Mouse (Mus musculus) hindbrain, embryonic 15.5 days (tissue): Measurements from ENCODE around the gene Pgd. TPM values are rescaled to one million over a fixed set of nuclear protein-coding genes. Genes with fewer than 3 reads are reported as not detected.
"Not testable (repeated sequence)": the region's sequence is repeated elsewhere in the genome, so short reads cannot be mapped to it uniquely, and the experiment has no call there.

Experiments used
- ATAC-seq: fragments of 200-750 bp; cut with Nextera tagmentation; 2 replicates; pipeline ENCODE4 v1.8.0; 2017; ENCODE audit warnings: low read depth, moderate number of reproducible peaks, moderate TSS enrichment; ENCODE audit not compliant: low FRiP score
- H3K27ac ChIP-seq: fragments of 300-500 bp; sonication (generic); replicated peaks from 2 replicates; pipeline ENCODE4 v1.5.1; 2015; ENCODE audit warnings: mild to moderate bottlenecking, inconsistent platforms
- H3K27me3 ChIP-seq: fragments of 300-500 bp; sonication (generic); 2 replicates; pipeline ENCODE4 v1.6.1; 2015; ENCODE audit warnings: control low read depth, inconsistent platforms
- H3K36me3 ChIP-seq: fragments of 300-500 bp; sonication (generic); 2 replicates; pipeline ENCODE4 v1.6.1; 2015; ENCODE audit warnings: control low read depth, inconsistent platforms
- H3K4me1 ChIP-seq: fragments of 300-500 bp; sonication (generic); replicated peaks from 2 replicates; pipeline ENCODE4 v1.6.1; 2015; ENCODE audit warnings: control low read depth, inconsistent platforms
- H3K4me2 ChIP-seq: fragments of 300-500 bp; sonication (generic); 2 replicates; pipeline ENCODE4 v1.6.1; 2015; ENCODE audit warnings: moderate library complexity, mild to moderate bottlenecking, inconsistent platforms
- H3K4me3 ChIP-seq: fragments of 300-500 bp; sonication (generic); 2 replicates; pipeline ENCODE4 v1.5.1; 2015; ENCODE audit warnings: mild to moderate bottlenecking, inconsistent platforms
- H3K9ac ChIP-seq: fragments of 300-500 bp; sonication (generic); 2 replicates; pipeline ENCODE4 v1.6.1; 2015; ENCODE audit warnings: inconsistent platforms
- H3K9me3 ChIP-seq: fragments of 300-500 bp; sonication (generic); 2 replicates; pipeline ENCODE4 v1.6.1; 2016; ENCODE audit warnings: control low read depth, inconsistent platforms
- WGBS: fragments of 180-500 bp; shearing (Covaris S2); methylation state at CpG from one replicate; pipeline ENCODE4 v1.1.7; 2015; 5-methylcytosine and 5-hydroxymethylcytosine counted together
- polyA plus RNA-seq: library from polyadenylated mRNA; unstranded; fragments of >200 nt; fragmentation: Nextera tagmentation; extraction: Ambion mirVana; gene quantifications from 2 replicates; pipeline ENCODE4 v1.2.1, GENCODE M21; 2015

The Pgd gene
- polyA plus RNA-seq, 1 experiment from 2014 or later: 119 TPM

DNA sequence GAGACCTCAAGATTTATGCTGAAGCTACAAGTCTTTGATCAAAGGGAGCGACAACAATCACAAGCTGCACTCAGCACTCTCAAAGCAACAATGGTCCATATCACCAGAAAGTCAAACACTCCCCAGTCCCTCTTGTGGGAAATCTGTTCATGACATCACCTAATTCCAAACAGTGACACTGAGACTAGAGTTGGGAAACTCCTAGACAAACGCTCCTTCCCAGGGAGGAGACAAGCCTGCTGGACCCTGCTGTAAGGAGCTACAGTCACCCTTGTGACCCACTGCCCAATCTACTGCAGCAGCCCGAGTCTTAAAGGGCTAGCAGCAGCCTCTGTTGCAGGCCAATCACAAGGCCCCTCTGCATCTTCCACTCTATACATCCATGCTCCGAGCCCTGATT, 13.0 kb upstream of the Pgd start:
- Histone ChIP-seq H3K4me2 (no peak overlapping the region), H3K9me3 (no peaks in the 10 kb centered on the region), H3K4me1 (no peaks in the 10 kb centered on the region), H3K9ac (no peak overlapping the region), H3K4me3 (no peak overlapping the region), H3K36me3 (peaks cover 82% of the 10 kb centered on the region), H3K27ac (no peak overlapping the region), H3K27me3 (no peaks in the 10 kb centered on the region)
- no peak for ATAC-seq
- WGBS: 69% methylated on average over 4 of the region's 4 CpGs

GRCm38 (mm10) chr4:149179160-149179559, 12.6 kb upstream of the Pgd start:
- peaks cover 78% of the 10 kb centered on the region for H3K36me3 ChIP-seq
- H3K4me3 ChIP-seq: no peak overlapping the region
- no peaks in the 10 kb centered on the region for H3K9me3 ChIP-seq
- H3K27ac ChIP-seq: no peak overlapping the region; the same call in 1 of the 2 replicates
- WGBS: 83% methylated on average over 7 of the region's 7 CpGs
- no peaks in the 10 kb centered on the region for H3K27me3 ChIP-seq
- H3K9ac ChIP-seq: no peak overlapping the region
- ATAC-seq: no peak
- no peaks in the 10 kb centered on the region for H3K4me1 ChIP-seq
- no peak overlapping the region for H3K4me2 ChIP-seq

GRCm38 (mm10) chr4:149178328-149178727, 11.8 kb upstream of the Pgd start:
- no peak for ATAC-seq
- no peaks in the 10 kb centered on the region for H3K27me3 ChIP-seq
- H3K9me3 ChIP-seq: no peaks in the 10 kb centered on the region
- H3K27ac ChIP-seq: no peak overlapping the region
- no peaks in the 10 kb centered on the region for H3K4me1 ChIP-seq
- WGBS: 67% methylated on average over 7 of the region's 7 CpGs
- peaks cover 69% of the 10 kb centered on the region for H3K36me3 ChIP-seq
- H3K4me3 ChIP-seq: no peak overlapping the region
- H3K9ac ChIP-seq: no peak overlapping the region
- H3K4me2 ChIP-seq: no peak overlapping the region

GRCm38 (mm10) chr4:149177046-149177445, 10.5 kb upstream of the Pgd start:
- H3K4me2 ChIP-seq: no peak overlapping the region
- peaks cover 56% of the 10 kb centered on the region for H3K36me3 ChIP-seq
- no peak overlapping the region for H3K9ac ChIP-seq
- H3K4me1 ChIP-seq: peaks cover 11% of the 10 kb centered on the region; the same call in 1 of the 2 replicates
- 22% methylated on average over 5 of the region's 5 CpGs for WGBS
- H3K4me3 ChIP-seq: no peak overlapping the region
- H3K9me3 ChIP-seq: no peaks in the 10 kb centered on the region
- no peak overlapping the region for H3K27ac ChIP-seq
- no peaks in the 10 kb centered on the region for H3K27me3 ChIP-seq
- no peak for ATAC-seq

DNA sequence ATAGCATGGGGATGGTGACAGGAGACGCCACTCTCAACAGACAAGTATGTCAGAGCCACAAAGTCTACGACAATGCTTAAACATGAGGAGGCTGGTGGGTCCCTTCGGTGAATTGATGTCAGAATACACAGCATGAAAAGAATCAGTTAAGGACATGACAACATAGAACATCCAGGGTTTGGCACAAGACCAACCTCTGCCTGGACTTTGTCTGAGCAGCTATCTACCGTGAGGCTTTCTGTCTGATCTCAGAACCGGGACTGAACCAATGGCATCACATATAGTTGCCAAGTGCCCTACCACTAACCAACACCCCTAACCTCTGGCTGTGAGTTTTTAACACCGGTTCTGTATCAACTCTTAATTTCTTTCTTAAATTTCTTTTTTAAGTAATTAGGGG, 10.1 kb upstream of the Pgd start:
- 61% methylated on average over 6 of the region's 6 CpGs for WGBS
- Histone ChIP-seq H3K4me1 (peaks cover 12% of the 10 kb centered on the region; the same call in 1 of the 2 replicates), H3K9me3 (no peaks in the 10 kb centered on the region), H3K36me3 (peaks cover 52% of the 10 kb centered on the region), H3K4me3 (no peak overlapping the region), H3K27ac (no peak overlapping the region), H3K27me3 (no peaks in the 10 kb centered on the region), H3K9ac (no peak overlapping the region), H3K4me2 (no peak overlapping the region)
- ATAC-seq: no peak

GRCm38 (mm10) chr4:149173661-149174060, 7.1 kb upstream of the Pgd start:
- H3K4me3 ChIP-seq: no peak overlapping the region
- peaks cover 25% of the 10 kb centered on the region for H3K36me3 ChIP-seq
- H3K27ac ChIP-seq: no peak overlapping the region
- ATAC-seq: no peak
- WGBS: 85% methylated on average over 6 of the region's 6 CpGs
- H3K9ac ChIP-seq: no peak overlapping the region
- H3K4me1 ChIP-seq: peaks cover 12% of the 10 kb centered on the region; the same call in 1 of the 2 replicates
- no peak overlapping the region for H3K4me2 ChIP-seq
- no peaks in the 10 kb centered on the region for H3K9me3 ChIP-seq
- H3K27me3 ChIP-seq: no peaks in the 10 kb centered on the region

- 60% methylated on average over 2 of the region's 2 CpGs for WGBS
- Histone ChIP-seq H3K9ac (no peak overlapping the region), H3K9me3 (no peaks in the 10 kb centered on the region), H3K36me3 (peaks cover 17% of the 10 kb centered on the region), H3K4me2 (no peak overlapping the region), H3K4me1 (peaks cover 14% of the 10 kb centered on the region), H3K27ac (peak overlapping the region; percentile 10), H3K4me3 (no peak overlapping the region), H3K27me3 (no peaks in the 10 kb centered on the region)
- peak; percentile 57; the same call in 1 of the 2 replicates for ATAC-seq
Observed at GRCm38 (mm10) chr4:149172666-149173065, 6.1 kb upstream of the Pgd start.

DNA sequence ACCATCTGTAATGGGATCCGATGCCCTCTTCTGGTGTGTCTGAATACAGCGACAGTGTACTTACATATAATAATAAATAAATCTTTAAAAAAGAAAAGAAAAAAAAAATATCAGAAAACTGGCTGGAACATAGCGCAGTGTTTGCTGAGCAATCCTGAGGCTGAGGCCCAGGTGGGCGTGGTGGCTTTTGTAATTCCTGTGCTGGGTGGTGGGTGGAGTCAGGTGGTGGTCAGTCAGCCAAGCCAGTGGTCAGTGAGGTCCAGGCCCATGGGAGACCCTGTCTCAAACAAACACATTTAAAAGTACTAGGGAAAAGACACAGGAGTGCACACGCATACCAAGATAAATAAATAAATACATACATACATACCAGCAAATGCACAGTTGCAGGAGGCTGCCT, 5.5 kb upstream of the Pgd start:
- 88% methylated on average over 5 of the region's 5 CpGs for WGBS
- Histone ChIP-seq H3K4me3 (no peak overlapping the region), H3K27me3 (no peaks in the 10 kb centered on the region), H3K27ac (peak overlapping the region; percentile 10), H3K9ac (no peak overlapping the region), H3K4me1 (peaks cover 19% of the 10 kb centered on the region), H3K36me3 (peaks cover 14% of the 10 kb centered on the region), H3K4me2 (no peak overlapping the region), H3K9me3 (no peaks in the 10 kb centered on the region)
- ATAC-seq: no peak

DNA sequence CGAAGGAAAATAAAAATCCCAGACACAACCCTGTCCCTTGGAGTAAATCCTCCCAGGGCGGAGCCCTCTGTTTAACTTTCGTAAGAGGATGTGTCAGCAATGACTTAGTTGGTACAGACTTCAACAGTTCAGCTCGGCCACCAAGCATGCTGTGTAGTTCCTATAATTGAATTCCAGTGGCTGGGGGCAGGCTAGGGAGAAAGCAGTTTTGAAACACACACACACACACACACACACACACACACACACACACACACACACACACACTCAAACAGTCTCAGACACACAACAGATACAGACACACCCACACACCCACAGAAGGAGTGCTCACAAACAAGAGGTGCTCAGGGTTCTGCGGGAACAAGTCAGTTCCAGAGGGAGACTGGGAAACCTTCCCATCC, 5.0 kb upstream of the Pgd start:
- WGBS: 84% methylated on average over 5 of the region's 5 CpGs
- Histone ChIP-seq H3K36me3 (peaks cover 10% of the 10 kb centered on the region), H3K27me3 (no peaks in the 10 kb centered on the region), H3K9ac (no peak overlapping the region), H3K9me3 (no peaks in the 10 kb centered on the region), H3K4me1 (peaks cover 20% of the 10 kb centered on the region), H3K27ac (no peak overlapping the region), H3K4me2 (no peak overlapping the region), H3K4me3 (no peak overlapping the region)
- no peak for ATAC-seq

GRCm38 (mm10) chr4:149170394-149170931, 3.9 kb upstream of the Pgd start:
- Histone ChIP-seq H3K9me3 (no peaks in the 10 kb centered on the region), H3K27ac (no peak overlapping the region)

DNA sequence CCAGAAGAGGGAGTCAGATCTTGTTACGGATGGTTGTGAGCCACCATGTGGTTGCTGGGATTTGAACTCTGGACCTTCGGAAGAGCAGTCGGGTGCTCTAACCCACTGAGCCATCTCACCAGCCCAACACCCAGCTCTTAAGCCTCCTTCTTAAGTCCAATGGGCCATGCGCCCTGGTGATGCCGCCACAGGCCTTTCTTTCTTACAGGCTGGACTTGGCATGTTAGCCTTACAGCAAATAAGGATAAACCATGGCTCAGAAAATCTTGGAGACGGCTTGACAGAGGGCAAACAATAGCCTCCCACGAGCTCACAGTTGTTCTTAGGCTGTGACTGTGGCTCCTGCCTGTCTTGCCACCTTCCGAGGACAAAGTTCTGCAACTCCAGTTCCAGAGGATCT, 3.4 kb upstream of the Pgd start:
- not testable (repeated sequence) for H3K9me3 ChIP-seq, H3K4me3 ChIP-seq, H3K9ac ChIP-seq, H3K36me3 ChIP-seq, H3K4me2 ChIP-seq, H3K27ac ChIP-seq, ATAC-seq, H3K27me3 ChIP-seq
- WGBS: 76% methylated on average over 8 of the region's 8 CpGs
- H3K4me1 ChIP-seq: peaks cover 32% of the 10 kb centered on the region

More at GRCm38 (mm10) chr4:149170394-149170931, 3.9 kb upstream of the Pgd start:
- Histone ChIP-seq H3K27me3 (no peaks in the 10 kb centered on the region), H3K9ac (no peak overlapping the region), H3K36me3 (peaks cover 4% of the 10 kb centered on the region), H3K4me2 (no peak overlapping the region), H3K4me1 (peaks cover 27% of the 10 kb centered on the region), H3K4me3 (no peak overlapping the region)
- no peak for ATAC-seq
- 74% methylated on average over 7 of the region's 7 CpGs for WGBS

DNA sequence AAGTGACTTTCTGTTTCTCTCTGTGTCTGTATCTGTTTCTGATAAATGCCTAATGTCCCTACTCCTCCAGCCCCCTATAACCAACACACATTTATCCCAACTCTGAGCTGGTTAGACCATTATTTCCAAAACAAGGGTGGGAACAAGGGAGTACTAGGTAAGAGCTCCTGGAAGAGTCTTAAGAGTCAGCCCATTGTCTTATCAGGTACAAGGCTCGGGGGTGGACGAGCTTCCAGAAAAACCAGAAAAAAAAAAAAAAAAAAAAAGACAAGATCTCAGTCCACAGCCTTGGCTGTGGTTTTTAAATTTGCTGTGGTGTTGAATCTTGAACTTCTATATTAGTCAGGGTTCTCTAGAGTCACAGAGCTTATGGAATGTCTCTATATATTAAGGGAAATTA, 1.4 kb upstream of the Pgd start:
- no peak overlapping the region for H3K27ac ChIP-seq
- 71% methylated on average over 2 of the region's 2 CpGs for WGBS
- H3K4me2 ChIP-seq: no peak overlapping the region
- ATAC-seq: no peak
- H3K36me3 ChIP-seq: peaks cover 10% of the 10 kb centered on the region; the same call in 1 of the 2 replicates
- H3K9ac ChIP-seq: no peak overlapping the region
- H3K4me1 ChIP-seq: peaks cover 31% of the 10 kb centered on the region
- H3K27me3 ChIP-seq: no peaks in the 10 kb centered on the region
- H3K4me3 ChIP-seq: no peak overlapping the region
- H3K9me3 ChIP-seq: no peaks in the 10 kb centered on the region
